Mouse (Mus musculus): Measurements from ENCODE around the gene 4933406M09Rik. TPM values are rescaled to one million over a fixed set of nuclear protein-coding genes. Genes with fewer than 3 reads are reported as not detected.

4933406M09Rik gene
- total RNA-seq (2015; ENCODE audit: low replicate concordance) (not detected in 2 replicates), total RNA-seq (2017; ENCODE audit: low replicate concordance) (not detected in 2 replicates)

DNA sequence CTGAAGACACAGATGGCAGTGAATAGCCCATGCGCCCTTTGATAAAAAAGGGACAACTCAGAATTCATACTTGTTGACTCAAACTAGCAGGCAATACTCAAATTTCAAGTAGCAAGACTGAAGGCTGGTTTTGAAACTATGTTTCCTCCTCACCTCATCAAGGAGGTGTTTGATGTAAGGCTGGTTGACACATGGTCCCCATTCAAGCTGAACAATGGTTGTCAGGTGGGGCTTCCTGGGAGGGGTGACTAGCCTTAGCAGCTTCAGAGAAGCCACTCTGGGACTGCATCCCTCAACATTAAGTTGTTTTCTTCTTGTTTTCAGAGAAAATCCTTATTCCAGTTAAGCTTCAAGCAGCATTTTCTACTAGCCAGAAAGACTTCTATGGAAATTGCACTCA lies at the start of gene 4933406M09Rik:
Gene 4933406M09Rik, plus strand, starts transcription at position 275 of the 400 bp plus-strand sequence.
- ATAC-seq (replicated peaks; ENCODE audit: low FRiP score, poor library complexity, severe bottlenecking): no peak

DNA sequence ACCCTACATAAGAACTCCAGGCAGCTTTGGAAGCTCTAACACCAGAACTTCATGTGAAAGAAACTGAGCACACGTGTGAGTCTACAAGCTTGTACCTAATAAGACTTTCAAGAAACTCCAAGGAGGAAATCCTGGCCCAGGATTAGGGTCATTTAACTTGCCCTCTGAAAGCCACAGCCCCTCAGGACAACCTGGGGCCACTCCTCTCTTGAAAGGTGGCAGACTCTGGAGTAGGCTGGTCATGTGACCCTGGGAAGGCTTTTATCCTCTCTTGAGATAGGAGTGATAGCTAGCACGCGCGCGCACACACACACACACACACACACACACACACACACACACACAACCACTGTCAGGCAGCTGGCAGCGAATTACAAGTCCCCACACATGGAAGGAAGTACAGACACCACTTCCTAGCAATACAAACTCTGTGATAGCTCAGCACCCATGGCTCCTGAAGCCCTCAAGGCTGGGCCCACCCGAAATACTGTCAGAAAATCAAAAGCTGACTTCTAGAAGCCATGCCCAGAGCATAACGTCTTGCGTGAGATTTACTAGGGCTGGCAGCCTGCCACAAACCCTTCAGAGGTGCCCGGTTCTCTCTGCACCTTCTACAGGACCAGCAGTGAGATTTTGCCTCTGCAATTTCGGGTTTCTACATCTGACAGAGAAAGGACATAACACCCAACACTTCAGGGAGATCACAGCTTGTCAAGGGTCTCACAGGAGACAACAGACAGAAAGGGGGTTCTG lies 48.6 kb upstream of the 4933406M09Rik start:
- ATAC-seq (replicated peaks; ENCODE audit: low FRiP score, poor library complexity, severe bottlenecking): no peak

DNA sequence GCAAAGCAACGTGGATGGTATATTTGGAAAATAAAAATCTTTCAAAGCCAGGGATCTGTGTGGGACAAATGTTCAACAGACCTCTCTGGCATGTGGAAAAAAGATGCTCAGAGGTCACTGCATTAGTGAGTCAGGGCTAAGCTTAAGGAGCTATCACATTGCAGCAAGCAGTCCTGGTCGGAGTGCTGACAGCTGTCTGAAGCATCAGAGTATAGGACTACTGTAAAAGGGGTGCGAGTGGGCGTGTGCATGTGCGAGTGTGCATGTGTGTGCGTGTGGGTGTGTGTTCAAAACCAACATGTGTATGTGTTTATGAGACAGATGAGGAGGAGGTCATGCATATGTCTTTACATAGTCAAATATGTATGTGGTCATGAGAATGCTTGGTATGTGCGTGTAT lies 46.6 kb upstream of the 4933406M09Rik start:
- ATAC-seq (replicated peaks; ENCODE audit: low FRiP score, poor library complexity, severe bottlenecking): no peak

DNA sequence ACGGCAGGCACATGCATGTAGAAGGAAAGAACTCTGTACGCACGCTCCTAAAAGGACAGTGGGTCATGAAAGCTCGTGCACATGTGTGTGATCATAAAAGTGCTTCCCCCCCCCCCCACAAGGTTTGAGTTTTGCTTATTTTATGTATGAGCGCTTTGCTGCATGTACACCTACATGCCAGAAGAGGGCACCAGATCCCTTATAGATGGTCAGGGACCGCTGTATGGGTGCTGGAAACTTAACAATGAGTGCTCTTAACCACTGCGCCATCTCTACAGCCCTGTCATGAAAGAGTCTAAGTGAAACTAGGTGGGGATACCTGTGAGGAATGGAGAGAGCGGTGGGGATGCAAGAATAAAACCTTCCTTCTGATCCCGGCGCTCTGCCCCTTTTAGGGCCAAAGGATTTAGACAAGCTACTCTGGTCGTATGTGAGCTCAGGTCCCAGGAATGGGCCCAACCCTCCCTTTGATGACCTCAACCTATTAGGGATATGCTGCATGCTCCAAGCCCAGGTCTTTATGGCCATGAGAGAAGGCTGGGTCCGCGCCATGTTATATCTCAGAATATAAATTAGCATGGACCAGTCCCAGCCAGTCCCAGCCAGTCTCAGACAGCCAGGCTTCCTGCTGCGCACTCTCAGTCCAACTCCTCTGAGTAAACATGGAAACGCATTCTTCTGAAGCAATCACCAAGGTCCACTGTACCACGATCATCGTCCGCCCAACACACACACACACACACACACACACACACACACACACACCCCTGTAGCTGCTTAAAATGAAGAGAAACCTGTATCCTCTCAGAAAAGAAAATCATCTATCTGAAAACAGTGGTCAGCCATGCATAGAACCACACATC lies 45.8 kb upstream of the 4933406M09Rik start:
- ATAC-seq (replicated peaks; ENCODE audit: low FRiP score, poor library complexity, severe bottlenecking): no peak

DNA sequence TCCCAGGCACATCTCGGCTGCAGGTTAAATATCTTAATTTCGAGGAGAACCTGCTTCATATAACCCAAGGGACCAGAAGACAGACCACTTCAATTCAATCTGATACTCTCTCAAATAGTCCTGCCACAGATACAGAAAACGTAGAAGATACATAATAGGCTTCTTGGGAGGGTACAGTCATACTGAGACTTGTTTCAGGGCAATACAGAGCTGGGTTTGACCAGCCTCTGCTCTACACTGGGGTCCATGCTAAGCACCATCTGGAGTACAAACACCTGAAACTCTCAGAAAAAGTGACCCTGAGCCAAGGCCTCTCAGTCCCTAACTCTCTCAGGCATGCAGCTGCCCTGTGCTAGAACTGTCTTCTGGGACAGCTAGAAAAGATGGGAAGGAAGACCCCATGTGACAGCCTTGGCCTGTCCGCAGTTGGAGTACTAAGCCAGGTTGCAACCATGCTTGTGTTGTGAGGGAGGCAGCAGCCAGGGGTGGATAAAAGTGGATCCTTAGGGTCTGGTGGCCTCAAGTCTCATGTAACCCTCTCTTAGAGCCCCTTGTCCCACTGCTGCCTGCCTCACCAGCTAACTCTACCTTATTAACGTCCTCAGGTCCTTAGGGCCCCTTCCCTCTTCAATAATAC lies 44.0 kb upstream of the 4933406M09Rik start:
- ATAC-seq (replicated peaks; ENCODE audit: low FRiP score, poor library complexity, severe bottlenecking): no peak

DNA sequence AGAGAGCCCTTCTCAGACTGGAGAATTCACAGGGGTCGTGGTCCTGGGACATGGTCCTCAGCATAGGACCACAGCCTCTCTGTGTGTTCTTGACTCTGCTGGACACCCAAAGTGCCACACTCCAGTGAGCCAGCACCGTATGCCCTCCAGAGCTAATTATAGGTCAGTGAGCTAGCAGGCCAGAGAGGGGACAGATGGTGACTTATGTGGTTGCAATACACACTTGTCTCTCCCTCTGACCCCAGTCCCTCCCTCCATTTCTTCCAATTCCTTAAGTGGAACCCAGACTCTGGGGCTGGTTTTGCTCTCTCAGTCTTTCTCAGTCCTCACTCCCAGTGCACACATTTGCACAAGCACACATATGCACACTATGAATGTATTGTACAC lies 43.5 kb upstream of the 4933406M09Rik start:
- no peak for ATAC-seq (replicated peaks; ENCODE audit: low FRiP score, poor library complexity, severe bottlenecking)

DNA sequence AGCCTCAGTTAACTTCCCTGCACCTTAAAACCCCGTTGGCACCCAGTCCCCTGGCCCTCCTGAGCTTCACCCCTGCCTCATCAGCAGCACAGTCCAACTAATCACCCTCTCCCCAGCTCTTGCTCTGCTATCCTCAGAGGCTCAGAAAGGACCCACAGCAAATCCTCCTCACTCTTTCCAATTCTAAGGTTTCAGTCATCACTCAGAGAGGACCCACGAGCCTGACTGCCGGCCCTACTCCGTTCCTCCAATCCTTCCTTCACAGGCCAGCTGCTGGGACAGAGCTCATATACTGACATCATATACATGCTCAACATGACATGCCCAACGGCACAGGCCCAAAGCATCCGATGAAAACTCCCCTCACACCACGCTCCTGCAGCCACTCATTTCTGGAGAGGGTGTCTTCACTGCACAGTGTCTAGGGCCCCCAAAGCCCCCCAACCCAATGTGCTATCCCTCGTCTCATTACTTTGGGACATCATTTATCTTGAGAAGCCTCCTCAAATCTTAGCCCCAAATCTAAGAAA lies 42.9 kb upstream of the 4933406M09Rik start:
- no peak for ATAC-seq (replicated peaks; ENCODE audit: low FRiP score, poor library complexity, severe bottlenecking)

DNA sequence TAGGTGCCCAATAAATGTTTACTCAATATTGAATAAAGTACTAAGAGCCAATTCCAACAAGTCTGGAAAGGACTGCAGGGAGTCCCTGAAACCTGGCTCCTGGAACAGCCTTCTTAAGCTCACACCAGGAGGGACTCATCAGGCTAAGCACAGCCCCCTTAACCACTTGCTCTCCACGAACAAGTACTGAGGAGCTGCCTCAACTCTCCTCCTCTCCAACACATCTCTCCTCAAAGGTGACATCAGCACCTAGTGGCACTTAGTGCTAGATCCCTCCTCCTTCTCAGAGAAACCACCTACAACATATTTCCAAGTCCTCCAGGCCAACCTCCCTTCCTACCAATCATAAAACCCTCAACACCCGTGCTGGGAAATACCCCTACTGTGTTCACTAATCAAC lies 42.2 kb upstream of the 4933406M09Rik start:
- ATAC-seq (replicated peaks; ENCODE audit: low FRiP score, poor library complexity, severe bottlenecking): no peak

DNA sequence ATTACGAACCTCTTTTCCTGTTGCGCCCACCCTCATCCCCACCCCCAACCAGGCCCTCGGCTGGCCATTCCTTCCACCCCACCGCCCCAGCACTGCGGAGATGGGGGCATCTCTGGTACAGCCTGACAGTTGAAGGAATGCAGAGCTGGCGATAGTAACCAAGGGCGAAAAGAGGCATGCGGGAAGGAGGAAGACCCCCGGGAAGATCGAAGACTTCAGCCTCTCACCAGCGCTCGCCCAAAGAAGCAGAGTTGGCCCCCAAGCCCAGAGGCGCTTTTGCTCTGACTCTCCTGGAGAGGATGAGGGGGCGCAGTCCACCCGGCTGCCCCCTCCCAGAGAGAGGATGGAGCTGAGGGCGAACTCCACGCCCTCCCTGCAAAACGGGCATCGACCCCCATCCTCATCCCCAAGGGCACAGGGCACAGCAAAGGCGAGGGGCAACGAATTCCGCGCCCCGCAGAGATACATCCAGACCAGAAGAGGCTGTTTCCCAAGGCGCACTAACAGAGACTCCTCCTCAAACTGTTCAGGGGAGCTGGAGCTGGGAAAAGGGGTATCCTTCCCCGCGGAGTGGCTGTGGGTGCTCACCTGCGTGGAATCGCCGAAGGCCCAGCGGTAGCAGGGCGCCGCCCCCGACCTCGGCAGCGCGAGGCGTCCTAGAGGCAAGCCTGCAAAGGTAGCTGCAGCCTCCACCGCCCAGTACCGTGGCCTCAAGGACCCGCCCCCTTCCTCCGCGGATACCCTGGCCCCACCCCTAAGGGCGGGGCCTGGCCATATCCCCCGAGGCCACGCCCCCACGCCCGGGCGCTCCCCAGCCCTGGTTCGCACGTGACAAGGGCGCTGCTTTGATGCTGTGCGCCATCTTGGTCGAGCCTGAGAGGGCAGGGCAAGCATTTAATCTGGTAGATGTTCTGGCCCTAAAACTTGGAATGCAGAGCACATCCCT lies 41.5 kb upstream of the 4933406M09Rik start:
- peak; percentile 87 for ATAC-seq (replicated peaks; ENCODE audit: low FRiP score, poor library complexity, severe bottlenecking)

DNA sequence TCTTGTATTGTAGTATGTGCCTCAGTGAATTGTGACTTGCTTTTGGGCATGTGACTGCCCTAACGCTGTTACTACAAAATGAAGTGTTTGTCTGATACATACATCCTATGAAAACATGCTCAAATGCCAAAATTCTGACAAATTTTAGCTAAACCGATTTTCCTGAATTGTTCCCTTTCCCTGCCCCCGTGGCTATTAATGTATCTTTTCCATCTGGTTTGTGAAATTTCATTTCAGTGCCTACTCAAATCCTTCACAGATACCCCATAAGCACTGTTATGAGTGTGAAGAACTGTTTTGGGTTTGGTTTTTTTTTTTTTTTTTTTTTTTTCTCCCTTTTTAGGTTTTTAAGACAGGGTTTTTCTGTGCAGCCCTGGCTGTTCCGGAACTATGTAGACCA lies 40.7 kb upstream of the 4933406M09Rik start:
- ATAC-seq (replicated peaks; ENCODE audit: low FRiP score, poor library complexity, severe bottlenecking): no peak

DNA sequence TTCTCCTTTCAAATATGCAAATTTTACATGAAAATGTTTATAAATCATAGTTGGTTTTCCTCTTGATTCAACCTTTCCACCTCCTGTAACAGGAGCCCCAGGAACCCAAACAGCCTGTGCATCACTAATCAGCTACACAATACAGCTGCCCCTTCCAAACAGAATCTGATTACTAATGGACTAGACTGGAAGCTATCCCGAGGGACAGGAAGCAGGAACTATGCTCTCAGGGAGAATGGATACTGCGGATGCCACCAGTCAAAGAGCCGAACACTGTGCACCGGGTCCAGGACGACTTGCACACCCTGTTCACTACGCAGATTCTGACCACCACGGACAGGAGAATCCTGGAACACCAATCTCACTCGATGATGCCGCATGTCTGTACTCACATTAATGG lies 37.9 kb upstream of the 4933406M09Rik start:
- no peak for ATAC-seq (replicated peaks; ENCODE audit: low FRiP score, poor library complexity, severe bottlenecking)

DNA sequence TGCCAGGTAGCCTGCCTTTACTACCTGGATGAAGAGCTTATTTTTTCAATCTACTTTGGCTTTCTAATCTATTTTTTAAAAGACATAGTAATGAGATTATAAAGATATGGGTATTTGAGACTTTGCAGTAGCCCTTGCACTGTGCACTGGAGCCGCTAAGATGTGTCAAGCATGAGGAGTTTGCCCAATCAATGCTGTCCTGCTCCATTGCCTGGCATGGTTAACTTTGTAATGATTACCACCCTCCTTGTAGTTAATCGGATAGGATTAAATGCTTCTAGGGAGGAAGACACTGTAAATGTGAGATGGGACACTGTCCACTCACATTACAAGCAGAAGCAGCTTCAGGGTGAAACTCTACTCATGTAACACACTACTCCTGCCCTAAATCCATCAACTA lies 32.4 kb upstream of the 4933406M09Rik start:
- ATAC-seq (replicated peaks; ENCODE audit: low FRiP score, poor library complexity, severe bottlenecking): no peak

DNA sequence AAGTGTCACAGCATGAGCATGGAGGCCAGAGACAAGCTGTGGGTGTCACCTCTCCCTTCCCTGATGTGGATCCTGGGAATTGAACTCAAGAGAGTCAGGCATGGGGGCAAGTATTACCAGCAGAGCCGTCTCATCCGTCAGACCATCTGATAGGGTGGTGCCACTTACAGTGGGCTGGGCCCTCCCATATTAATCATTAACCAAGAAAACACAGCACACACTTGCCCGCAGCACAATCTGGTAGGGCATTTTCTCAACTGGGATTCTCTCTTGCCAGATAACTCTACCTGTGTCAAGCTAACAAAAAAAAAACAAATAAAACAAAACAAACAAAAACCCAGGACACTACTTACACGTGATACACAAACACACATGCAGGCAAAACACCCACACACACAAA lies 28.3 kb upstream of the 4933406M09Rik start:
- ATAC-seq (replicated peaks; ENCODE audit: low FRiP score, poor library complexity, severe bottlenecking): no peak

DNA sequence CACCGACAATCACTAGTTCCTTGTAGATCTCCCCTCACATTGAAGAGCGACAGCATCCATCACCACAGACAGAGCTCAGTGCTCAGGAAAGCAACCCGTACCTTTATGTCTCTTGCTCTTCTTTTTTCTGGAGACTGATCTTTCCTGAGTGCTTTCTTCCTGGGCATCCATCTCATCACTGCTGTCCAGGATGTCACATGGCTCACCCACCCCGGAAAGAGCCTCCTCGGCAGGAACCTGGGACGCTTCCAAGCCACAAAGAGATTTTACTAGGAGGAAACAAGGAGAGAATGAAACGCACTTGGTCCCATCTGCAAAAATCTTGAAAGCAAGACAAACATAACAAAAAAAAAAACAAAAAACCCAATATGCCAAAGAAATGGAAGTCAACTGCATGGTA lies 25.1 kb upstream of the 4933406M09Rik start:
- no peak for ATAC-seq (replicated peaks; ENCODE audit: low FRiP score, poor library complexity, severe bottlenecking)

DNA sequence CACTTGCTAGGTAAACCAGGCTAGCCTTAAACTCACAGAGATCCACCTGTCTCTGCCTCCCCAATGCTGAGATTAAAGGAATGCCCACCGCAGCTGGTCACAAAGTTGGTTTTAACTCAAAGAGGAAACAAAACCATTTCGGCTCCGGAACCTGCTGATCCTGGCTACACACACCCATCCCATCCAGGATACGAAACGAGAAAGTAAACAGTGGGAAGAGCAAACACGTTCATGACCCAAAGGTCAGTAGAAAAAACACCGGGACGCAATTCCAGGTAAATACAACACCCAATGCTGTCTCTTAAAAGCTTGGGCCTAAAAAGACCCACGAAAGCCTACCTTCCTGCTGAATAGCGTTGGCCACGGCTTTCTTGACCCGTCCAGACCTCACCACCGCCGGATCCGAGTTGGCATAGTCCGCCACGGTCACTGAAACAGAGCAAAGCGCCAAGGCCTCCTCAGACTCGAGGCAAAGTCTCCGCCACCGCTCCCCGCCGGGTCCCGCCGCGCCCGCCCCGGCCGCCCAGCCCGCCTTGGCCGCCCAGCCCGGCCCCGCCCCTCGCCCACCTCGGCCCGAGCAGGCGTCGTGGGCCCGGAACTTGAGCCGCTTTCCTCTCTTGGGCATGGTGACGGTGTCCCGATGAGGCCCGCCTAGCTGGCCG lies 24.4 kb upstream of the 4933406M09Rik start:
- peak; percentile 68 for ATAC-seq (replicated peaks; ENCODE audit: low FRiP score, poor library complexity, severe bottlenecking)

DNA sequence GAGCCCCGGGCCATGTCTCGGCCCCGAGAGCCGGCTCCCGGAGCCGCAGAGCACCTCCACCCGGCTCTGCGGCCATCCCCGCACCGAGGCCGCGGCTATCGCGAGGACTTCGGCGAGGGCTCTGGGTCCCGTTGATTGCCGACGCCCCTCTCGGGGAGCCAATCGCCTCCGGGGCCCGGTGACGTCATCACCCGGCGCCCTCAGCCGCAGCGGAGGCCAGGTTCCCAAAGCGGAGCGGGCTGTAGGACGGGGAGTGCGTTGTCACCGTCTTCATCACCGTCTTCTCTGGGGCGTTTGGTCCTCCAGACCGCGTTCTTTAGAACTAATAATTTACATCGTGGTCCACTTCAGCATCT lies 23.9 kb upstream of the 4933406M09Rik start, which contains the start of gene Tmem183a:
Gene Tmem183a, minus strand, starts transcription at position 123 of the 356 bp plus-strand sequence.
- peak; percentile 99 for ATAC-seq (replicated peaks; ENCODE audit: low FRiP score, poor library complexity, severe bottlenecking)

DNA sequence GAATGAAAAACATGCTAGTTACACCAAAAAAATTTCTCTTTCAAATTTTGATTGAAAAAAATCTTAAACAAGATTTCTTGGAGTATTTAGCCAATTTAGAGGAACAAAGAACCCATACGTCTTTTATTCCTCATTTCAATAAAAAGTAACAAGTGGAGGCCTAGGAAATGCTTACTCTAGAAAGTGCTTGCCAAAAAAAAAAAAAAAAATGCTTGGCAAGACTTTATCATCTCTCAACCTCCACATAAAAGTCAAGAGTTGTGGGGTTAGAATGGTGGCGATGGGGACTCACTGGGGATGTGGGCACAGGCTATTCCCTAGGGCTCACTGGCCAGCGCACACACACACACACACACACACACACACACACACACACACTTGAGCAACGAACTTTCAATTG lies 22.5 kb upstream of the 4933406M09Rik start:
- no peak for ATAC-seq (replicated peaks; ENCODE audit: low FRiP score, poor library complexity, severe bottlenecking)

DNA sequence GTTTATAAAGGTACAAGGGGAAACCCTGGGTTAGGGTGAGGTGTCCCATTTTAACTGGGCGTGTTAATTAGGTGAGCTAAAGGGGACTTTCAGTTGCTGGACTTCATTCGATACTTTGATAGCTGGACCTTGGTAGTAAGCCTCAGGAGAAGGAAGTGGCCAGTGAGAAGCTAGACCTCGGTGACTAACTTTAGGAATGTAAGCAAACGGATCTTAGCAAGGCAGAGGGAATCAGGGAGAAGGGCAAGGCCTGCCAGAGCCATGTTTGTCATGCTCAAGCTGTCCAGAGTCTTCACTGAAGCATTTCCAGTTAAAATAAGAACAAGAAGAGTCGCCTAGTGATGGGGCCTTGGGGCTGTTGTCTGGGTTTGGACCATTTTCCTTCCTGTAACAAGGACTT lies 20.2 kb upstream of the 4933406M09Rik start:
- ATAC-seq (replicated peaks; ENCODE audit: low FRiP score, poor library complexity, severe bottlenecking): no peak

All from erythroid progenitor cell, adult 5-6 weeks (primary cell).